Mouse (Mus musculus): ENCODE measurements around the gene Znhit1. TPM values are rescaled to one million over a fixed set of nuclear protein-coding genes. Genes with fewer than 3 reads are reported as not detected.

Gene Znhit1
- polyA plus RNA-seq, 1 experiment: 97.7 TPM

DNA sequence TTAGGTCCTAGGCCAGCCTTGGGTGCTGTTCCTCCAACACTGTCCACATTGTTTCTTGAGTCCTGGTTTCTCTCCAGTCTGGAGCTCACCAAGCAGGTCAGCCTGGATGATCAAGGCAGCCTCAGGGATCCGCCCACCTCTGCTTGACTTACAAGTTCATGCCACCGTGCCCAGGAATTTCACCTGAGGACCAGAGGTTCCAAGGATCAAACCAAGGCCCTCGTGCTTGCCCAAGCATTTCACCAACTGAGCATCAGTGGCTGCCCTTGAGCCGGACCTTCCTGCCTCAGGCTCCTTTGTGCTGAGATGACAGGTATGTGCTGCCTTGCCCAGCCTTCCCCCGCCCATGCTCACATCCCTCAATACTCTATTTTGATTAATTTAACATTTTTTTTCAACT is 50.2 kb downstream of the Znhit1 start:
- Histone ChIP-seq H3K4me3 (no peak overlapping the region), H3ac (ENCODE audit: control insufficient read depth, insufficient read length) (no peak overlapping the region), H3K79me2 (ENCODE audit: control insufficient read depth, insufficient read depth) (no peaks in the 10 kb centered on the region), H3K4me2 (ENCODE audit: low read depth) (no peak overlapping the region), H3K36me3 (ENCODE audit: control insufficient read depth, insufficient read depth) (no peaks in the 10 kb centered on the region), H3K27me3 (ENCODE audit: control insufficient read depth, insufficient read depth, insufficient read length) (no peaks in the 10 kb centered on the region)
- TF ChIP-seq REST (IDR thresholded peaks at IDR 0.05; ENCODE audit: insufficient read depth, insufficient read length): no peak
- no peak for TF ChIP-seq MYOG (IDR thresholded peaks at IDR 0.05; ENCODE audit: control insufficient read depth in 1 of 3, insufficient read depth in 1 of 3, insufficient read length in 2 of 3, low read depth in 2 of 3)
- TF ChIP-seq MAX (IDR thresholded peaks at IDR 0.05; ENCODE audit: low read depth): no peak
- no peak for TF ChIP-seq TCF12 (IDR thresholded peaks at IDR 0.05; ENCODE audit: insufficient read depth, poor library complexity, severe bottlenecking)
- TF ChIP-seq TCF3 (IDR thresholded peaks at IDR 0.05; ENCODE audit: insufficient read length, low read depth): no peak
- no peak for TF ChIP-seq POLR2A (IDR thresholded peaks at IDR 0.05; ENCODE audit: insufficient read length, low read depth)
- TF ChIP-seq POLR2AphosphoS2 (IDR thresholded peaks at IDR 0.05; ENCODE audit: insufficient read length, low read depth): no peak
- no peak for TF ChIP-seq USF1 (IDR thresholded peaks at IDR 0.05; ENCODE audit: low read depth)
- TF ChIP-seq MYOD1 (IDR thresholded peaks at IDR 0.05; ENCODE audit: control insufficient read depth in 1 of 3, insufficient read length in 2 of 3, low read depth in 2 of 3): no peak
- TF ChIP-seq CEBPB (IDR thresholded peaks at IDR 0.05; ENCODE audit: insufficient read depth, poor library complexity, severe bottlenecking): no peak
- TF ChIP-seq SRF (IDR thresholded peaks at IDR 0.05; ENCODE audit: control insufficient read depth, insufficient read length, low read depth): no peak
- no peak for TF ChIP-seq E2F4 (IDR thresholded peaks at IDR 0.05; ENCODE audit: insufficient read depth)

DNA sequence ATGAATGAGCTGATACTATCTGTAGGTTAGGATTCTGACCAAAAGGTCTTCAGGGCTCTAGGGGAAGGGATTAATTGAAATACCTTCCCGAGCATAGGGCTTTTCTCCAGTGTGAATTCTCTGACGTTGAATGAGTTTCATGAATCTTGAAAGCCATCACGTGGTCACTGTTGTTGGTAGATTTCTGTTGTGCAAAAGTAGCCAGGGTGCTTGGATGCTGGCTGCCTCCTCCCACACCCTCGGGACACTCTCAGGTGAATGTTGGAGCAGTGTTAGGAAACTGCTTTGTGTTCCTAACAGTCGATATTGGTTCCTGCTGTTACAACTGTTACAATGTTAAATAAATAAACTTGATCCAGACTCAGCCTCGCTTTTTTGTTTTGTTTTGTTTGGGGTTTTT is 51.1 kb downstream of the Znhit1 start:
- no peak overlapping the region for H3K4me3 ChIP-seq
- no peak for TF ChIP-seq CEBPB (IDR thresholded peaks at IDR 0.05; ENCODE audit: insufficient read depth, poor library complexity, severe bottlenecking)
- no peak for TF ChIP-seq SRF (IDR thresholded peaks at IDR 0.05; ENCODE audit: control insufficient read depth, insufficient read length, low read depth)
- TF ChIP-seq POLR2A (IDR thresholded peaks at IDR 0.05; ENCODE audit: insufficient read length, low read depth): no peak
- no peak for TF ChIP-seq MYOD1 (IDR thresholded peaks at IDR 0.05; ENCODE audit: control insufficient read depth in 1 of 3, insufficient read length in 2 of 3, low read depth in 2 of 3)
- TF ChIP-seq MYOG (IDR thresholded peaks at IDR 0.05; ENCODE audit: control insufficient read depth in 1 of 3, insufficient read depth in 1 of 3, insufficient read length in 2 of 3, low read depth in 2 of 3): no peak
- no peak for TF ChIP-seq TCF3 (IDR thresholded peaks at IDR 0.05; ENCODE audit: insufficient read length, low read depth)
- TF ChIP-seq TCF12 (IDR thresholded peaks at IDR 0.05; ENCODE audit: insufficient read depth, poor library complexity, severe bottlenecking): no peak
- no peak for TF ChIP-seq MAX (IDR thresholded peaks at IDR 0.05; ENCODE audit: low read depth)
- TF ChIP-seq REST (IDR thresholded peaks at IDR 0.05; ENCODE audit: insufficient read depth, insufficient read length): no peak
- no peak for TF ChIP-seq POLR2AphosphoS2 (IDR thresholded peaks at IDR 0.05; ENCODE audit: insufficient read length, low read depth)
- TF ChIP-seq USF1 (IDR thresholded peaks at IDR 0.05; ENCODE audit: low read depth): no peak
- TF ChIP-seq E2F4 (IDR thresholded peaks at IDR 0.05; ENCODE audit: insufficient read depth): no peak
- H3K4me2 ChIP-seq (ENCODE audit: low read depth): no peak overlapping the region
- no peaks in the 10 kb centered on the region for H3K27me3 ChIP-seq (ENCODE audit: control insufficient read depth, insufficient read depth, insufficient read length)
- H3K36me3 ChIP-seq (ENCODE audit: control insufficient read depth, insufficient read depth): no peaks in the 10 kb centered on the region
- no peaks in the 10 kb centered on the region for H3K79me2 ChIP-seq (ENCODE audit: control insufficient read depth, insufficient read depth)
- H3ac ChIP-seq (ENCODE audit: control insufficient read depth, insufficient read length): no peak overlapping the region

DNA sequence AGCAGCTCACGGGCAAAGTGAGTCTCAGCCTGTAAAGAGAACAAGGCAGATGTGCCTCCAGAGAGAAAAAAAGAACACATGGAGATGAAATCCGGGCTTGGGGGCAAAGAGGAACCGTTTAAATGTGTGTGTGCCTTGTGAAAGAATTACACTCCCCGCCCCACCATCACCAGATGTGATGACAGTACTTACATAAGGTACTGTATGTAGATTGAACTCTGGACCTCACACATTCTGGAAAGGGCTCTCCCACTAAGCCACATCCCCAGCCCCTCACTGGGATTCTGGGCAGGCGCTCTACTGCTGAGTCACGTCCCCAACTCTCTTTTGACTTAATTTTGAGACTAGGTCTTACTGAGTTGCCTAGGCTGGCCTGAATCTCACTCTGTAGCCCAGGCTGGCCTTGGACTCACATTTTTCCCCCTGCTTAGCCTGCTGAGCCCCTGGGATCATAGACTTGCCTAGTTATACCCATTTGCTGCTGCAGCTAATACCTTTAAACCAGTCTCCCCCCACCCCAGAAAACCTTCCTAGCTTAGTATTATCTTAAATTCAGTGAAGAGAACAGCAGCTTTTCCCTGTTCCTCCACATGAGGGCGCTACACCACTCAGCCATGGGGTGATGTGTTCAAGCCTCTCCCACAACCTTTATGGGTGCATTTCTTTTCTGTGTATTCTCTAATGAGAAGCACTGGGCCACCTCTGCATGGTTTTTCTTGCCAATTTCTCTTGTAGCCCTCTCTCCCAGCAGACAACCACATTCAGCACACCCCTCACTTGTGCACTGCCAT is 51.7 kb downstream of the Znhit1 start:
- TF ChIP-seq SRF (IDR thresholded peaks at IDR 0.05; ENCODE audit: control insufficient read depth, insufficient read length, low read depth): no peak
- no peak for TF ChIP-seq CEBPB (IDR thresholded peaks at IDR 0.05; ENCODE audit: insufficient read depth, poor library complexity, severe bottlenecking)
- no peak for TF ChIP-seq MYOG (IDR thresholded peaks at IDR 0.05; ENCODE audit: control insufficient read depth in 1 of 3, insufficient read depth in 1 of 3, insufficient read length in 2 of 3, low read depth in 2 of 3)
- TF ChIP-seq MYOD1 (IDR thresholded peaks at IDR 0.05; ENCODE audit: control insufficient read depth in 1 of 3, insufficient read length in 2 of 3, low read depth in 2 of 3): no peak
- no peak for TF ChIP-seq MAX (IDR thresholded peaks at IDR 0.05; ENCODE audit: low read depth)
- no peak for TF ChIP-seq TCF12 (IDR thresholded peaks at IDR 0.05; ENCODE audit: insufficient read depth, poor library complexity, severe bottlenecking)
- no peak for TF ChIP-seq TCF3 (IDR thresholded peaks at IDR 0.05; ENCODE audit: insufficient read length, low read depth)
- TF ChIP-seq E2F4 (IDR thresholded peaks at IDR 0.05; ENCODE audit: insufficient read depth): no peak
- no peak for TF ChIP-seq USF1 (IDR thresholded peaks at IDR 0.05; ENCODE audit: low read depth)
- no peak for TF ChIP-seq POLR2AphosphoS2 (IDR thresholded peaks at IDR 0.05; ENCODE audit: insufficient read length, low read depth)
- no peak for TF ChIP-seq POLR2A (IDR thresholded peaks at IDR 0.05; ENCODE audit: insufficient read length, low read depth)
- TF ChIP-seq REST (IDR thresholded peaks at IDR 0.05; ENCODE audit: insufficient read depth, insufficient read length): no peak
- H3K36me3 ChIP-seq (ENCODE audit: control insufficient read depth, insufficient read depth): no peaks in the 10 kb centered on the region
- no peaks in the 10 kb centered on the region for H3K79me2 ChIP-seq (ENCODE audit: control insufficient read depth, insufficient read depth)
- H3K4me3 ChIP-seq: no peak overlapping the region
- H3K27me3 ChIP-seq (ENCODE audit: control insufficient read depth, insufficient read depth, insufficient read length): no peaks in the 10 kb centered on the region
- H3ac ChIP-seq (ENCODE audit: control insufficient read depth, insufficient read length): no peak overlapping the region
- no peak overlapping the region for H3K4me2 ChIP-seq (ENCODE audit: low read depth)

DNA sequence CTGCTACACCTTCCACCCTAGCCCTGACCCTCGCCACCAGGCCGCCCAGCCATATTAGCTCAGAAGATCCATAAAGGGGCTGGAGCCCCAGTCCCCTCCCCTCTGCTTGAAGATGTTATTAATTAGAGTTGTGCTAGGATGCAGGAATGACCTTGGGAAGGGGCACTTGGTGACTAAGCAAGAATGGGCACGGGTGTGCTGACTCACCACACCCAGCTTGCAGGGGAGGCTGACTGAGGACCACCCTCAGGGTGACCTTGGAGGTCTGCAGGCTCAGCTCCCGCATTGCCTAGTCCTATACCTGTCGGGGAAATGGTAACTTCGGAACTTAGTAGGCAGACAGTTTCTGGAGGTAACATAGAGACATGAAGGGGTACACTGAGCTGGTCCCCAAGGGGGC is 53.9 kb downstream of the Znhit1 start:
- H3K4me2 ChIP-seq (ENCODE audit: low read depth): no peak overlapping the region
- H3K36me3 ChIP-seq (ENCODE audit: control insufficient read depth, insufficient read depth): no peaks in the 10 kb centered on the region
- H3K79me2 ChIP-seq (ENCODE audit: control insufficient read depth, insufficient read depth): no peaks in the 10 kb centered on the region
- H3ac ChIP-seq (ENCODE audit: control insufficient read depth, insufficient read length): no peak overlapping the region
- H3K4me3 ChIP-seq: no peak overlapping the region
- TF ChIP-seq MYOD1 (IDR thresholded peaks at IDR 0.05; ENCODE audit: control insufficient read depth in 1 of 3, insufficient read length in 2 of 3, low read depth in 2 of 3) (no peak), TCF12 (IDR thresholded peaks at IDR 0.05; ENCODE audit: insufficient read depth, poor library complexity, severe bottlenecking) (no peak), REST (IDR thresholded peaks at IDR 0.05; ENCODE audit: insufficient read depth, insufficient read length) (no peak), POLR2AphosphoS2 (IDR thresholded peaks at IDR 0.05; ENCODE audit: insufficient read length, low read depth) (no peak), MYOG (IDR thresholded peaks at IDR 0.05; ENCODE audit: control insufficient read depth in 1 of 3, insufficient read depth in 1 of 3, insufficient read length in 2 of 3, low read depth in 2 of 3) (no peak), POLR2A (IDR thresholded peaks at IDR 0.05; ENCODE audit: insufficient read length, low read depth) (no peak), CEBPB (IDR thresholded peaks at IDR 0.05; ENCODE audit: insufficient read depth, poor library complexity, severe bottlenecking) (no peak), TCF3 (IDR thresholded peaks at IDR 0.05; ENCODE audit: insufficient read length, low read depth) (no peak), E2F4 (IDR thresholded peaks at IDR 0.05; ENCODE audit: insufficient read depth) (no peak), USF1 (IDR thresholded peaks at IDR 0.05; ENCODE audit: low read depth) (no peak), SRF (IDR thresholded peaks at IDR 0.05; ENCODE audit: control insufficient read depth, insufficient read length, low read depth) (no peak), MAX (IDR thresholded peaks at IDR 0.05; ENCODE audit: low read depth) (no peak)
- H3K27me3 ChIP-seq (ENCODE audit: control insufficient read depth, insufficient read depth, insufficient read length): no peaks in the 10 kb centered on the region
